Mouse (Mus musculus): ENCODE data around the gene Celf2. TPM values are rescaled to one million over a fixed set of nuclear protein-coding genes. Genes with fewer than 3 reads are reported as not detected.
"Not testable (repeated sequence)": the region's sequence is repeated elsewhere in the genome, so short reads cannot be mapped to it uniquely, and the experiment has no call there.

Gene Celf2
- 5.1 and 8.9 TPM in 2 replicates for polyA plus RNA-seq (2012; rRNA removed)

DNA sequence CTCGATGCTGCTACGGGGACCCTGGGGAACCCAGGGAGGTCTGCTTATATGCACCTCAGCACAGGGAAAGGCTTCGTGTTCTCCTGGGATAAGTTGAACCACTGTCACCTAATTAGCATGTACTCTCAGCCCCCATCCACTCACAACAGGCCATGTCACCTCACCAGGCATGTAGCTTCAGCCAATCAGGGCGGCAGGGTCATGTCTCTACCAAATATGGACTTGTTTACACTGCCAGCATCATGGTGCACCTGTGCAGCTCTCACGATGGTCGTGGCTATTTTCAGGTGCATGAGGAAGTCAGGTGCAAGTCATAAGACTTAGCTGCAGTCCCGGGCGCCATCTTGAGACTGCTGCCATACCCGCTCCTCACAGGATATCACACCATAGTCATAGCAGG is at the start of gene Celf2:
Gene Celf2, minus strand, starts transcription at position 101 of the 400 bp plus-strand sequence.
- H3K27ac ChIP-seq (ENCODE audit: insufficient read depth, low read depth, low read length); H3K4me1 ChIP-seq (ENCODE audit: control insufficient read depth, insufficient read depth, insufficient read length, low read length); H3K36me3 ChIP-seq (ENCODE audit: control insufficient read depth, insufficient read depth, low read length); H3K4me3 ChIP-seq (ENCODE audit: low read depth, low read length); H3K27me3 ChIP-seq (ENCODE audit: control insufficient read depth, insufficient read depth, low read length): not testable (repeated sequence)
- 85% methylated on average over 9 of the region's 9 CpGs for WGBS

- no peak for TF ChIP-seq CTCF (IDR thresholded peaks at IDR 0.05; ENCODE audit: extremely low read depth, insufficient read length, insufficient replicate concordance, low read depth, low read length)
- WGBS = 78% methylated on average over 4 of the region's 4 CpGs
- no peaks in the 10 kb centered on the region for H3K4me1 ChIP-seq (ENCODE audit: control insufficient read depth, insufficient read depth, insufficient read length, low read length)
- H3K27me3 ChIP-seq (ENCODE audit: control insufficient read depth, insufficient read depth, low read length) = no peaks in the 10 kb centered on the region
- H3K27ac ChIP-seq (ENCODE audit: insufficient read depth, low read depth, low read length) = no peak overlapping the region
- no peaks in the 10 kb centered on the region for H3K36me3 ChIP-seq (ENCODE audit: control insufficient read depth, insufficient read depth, low read length)
- H3K4me3 ChIP-seq (ENCODE audit: low read depth, low read length) = no peak overlapping the region
Measured at GRCm38 (mm10) chr2:7555144-7555892, 46.0 kb upstream of the Celf2 start.

- Histone ChIP-seq H3K27me3 (ENCODE audit: control insufficient read depth, insufficient read depth, low read length) (no peaks in the 10 kb centered on the region), H3K27ac (ENCODE audit: insufficient read depth, low read depth, low read length) (no peak overlapping the region), H3K4me3 (ENCODE audit: low read depth, low read length) (no peak overlapping the region), H3K4me1 (ENCODE audit: control insufficient read depth, insufficient read depth, insufficient read length, low read length) (no peaks in the 10 kb centered on the region), H3K36me3 (ENCODE audit: control insufficient read depth, insufficient read depth, low read length) (no peaks in the 10 kb centered on the region)
- TF ChIP-seq POLR2A (IDR thresholded peaks at IDR 0.05; ENCODE audit: low read depth, low read length) (no peak), CTCF (IDR thresholded peaks at IDR 0.05; ENCODE audit: extremely low read depth, insufficient read length, insufficient replicate concordance, low read depth, low read length) (no peak)
- 46% methylated on average over 1 of the region's 1 CpGs for WGBS
Measured at GRCm38 (mm10) chr2:7554601-7555000, 45.2 kb upstream of the Celf2 start.

GRCm38 (mm10) chr2:7552887-7553286 is 43.5 kb upstream of the Celf2 start:
- no peak for TF ChIP-seq POLR2A (IDR thresholded peaks at IDR 0.05; ENCODE audit: low read depth, low read length)
- no peak for TF ChIP-seq CTCF (IDR thresholded peaks at IDR 0.05; ENCODE audit: extremely low read depth, insufficient read length, insufficient replicate concordance, low read depth, low read length)
- H3K4me1 ChIP-seq (ENCODE audit: control insufficient read depth, insufficient read depth, insufficient read length, low read length) = no peaks in the 10 kb centered on the region
- WGBS = 41% methylated on average over 3 of the region's 3 CpGs
- no peak overlapping the region for H3K4me3 ChIP-seq (ENCODE audit: low read depth, low read length)
- no peaks in the 10 kb centered on the region for H3K27me3 ChIP-seq (ENCODE audit: control insufficient read depth, insufficient read depth, low read length)
- no peaks in the 10 kb centered on the region for H3K36me3 ChIP-seq (ENCODE audit: control insufficient read depth, insufficient read depth, low read length)
- H3K27ac ChIP-seq (ENCODE audit: insufficient read depth, low read depth, low read length) = no peak overlapping the region

DNA sequence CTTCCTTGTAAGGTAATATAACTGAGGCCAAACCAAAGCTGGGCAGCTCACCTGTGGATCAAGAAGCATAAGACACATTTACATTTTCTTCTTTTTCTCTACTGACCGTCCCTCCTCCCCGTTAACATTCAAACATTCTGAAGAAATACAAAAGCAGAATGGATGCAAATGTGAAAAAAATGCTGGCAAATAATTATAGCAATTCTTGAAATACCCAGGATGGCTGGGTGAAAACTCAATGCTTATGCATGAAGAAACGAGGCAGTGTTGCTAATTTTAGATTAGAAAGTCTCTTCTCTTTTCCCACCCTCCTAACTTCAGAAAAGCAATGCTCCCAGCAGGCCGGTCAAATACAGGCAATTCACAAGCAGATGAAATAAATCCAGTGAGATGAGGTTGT is 39.5 kb upstream of the Celf2 start:
- no peak for TF ChIP-seq POLR2A (IDR thresholded peaks at IDR 0.05; ENCODE audit: low read depth, low read length)
- no peak for TF ChIP-seq CTCF (IDR thresholded peaks at IDR 0.05; ENCODE audit: extremely low read depth, insufficient read length, insufficient replicate concordance, low read depth, low read length)
- no peak overlapping the region for H3K4me3 ChIP-seq (ENCODE audit: low read depth, low read length)

GRCm38 (mm10) chr2:7534615-7535204 is 25.3 kb upstream of the Celf2 start:
- H3K4me3 ChIP-seq (ENCODE audit: low read depth, low read length) = no peak overlapping the region
- H3K27me3 ChIP-seq (ENCODE audit: control insufficient read depth, insufficient read depth, low read length) = no peaks in the 10 kb centered on the region
- TF ChIP-seq POLR2A (IDR thresholded peaks at IDR 0.05; ENCODE audit: low read depth, low read length) (no peak), CTCF (IDR thresholded peaks at IDR 0.05; ENCODE audit: extremely low read depth, insufficient read length, insufficient replicate concordance, low read depth, low read length) (no peak)
- H3K27ac ChIP-seq (ENCODE audit: insufficient read depth, low read depth, low read length) = no peak overlapping the region
- WGBS = 93% methylated on average over 5 of the region's 5 CpGs
- no peaks in the 10 kb centered on the region for H3K4me1 ChIP-seq (ENCODE audit: control insufficient read depth, insufficient read depth, insufficient read length, low read length)
- no peaks in the 10 kb centered on the region for H3K36me3 ChIP-seq (ENCODE audit: control insufficient read depth, insufficient read depth, low read length)

More for the DNA sequence above, 39.5 kb upstream of the Celf2 start:
- no peaks in the 10 kb centered on the region for H3K4me1 ChIP-seq (ENCODE audit: control insufficient read depth, insufficient read depth, insufficient read length, low read length)
- 77% methylated on average over 4 of the region's 4 CpGs for WGBS
- no peaks in the 10 kb centered on the region for H3K36me3 ChIP-seq (ENCODE audit: control insufficient read depth, insufficient read depth, low read length)
- no peak overlapping the region for H3K27ac ChIP-seq (ENCODE audit: insufficient read depth, low read depth, low read length)
- no peaks in the 10 kb centered on the region for H3K27me3 ChIP-seq (ENCODE audit: control insufficient read depth, insufficient read depth, low read length)

DNA sequence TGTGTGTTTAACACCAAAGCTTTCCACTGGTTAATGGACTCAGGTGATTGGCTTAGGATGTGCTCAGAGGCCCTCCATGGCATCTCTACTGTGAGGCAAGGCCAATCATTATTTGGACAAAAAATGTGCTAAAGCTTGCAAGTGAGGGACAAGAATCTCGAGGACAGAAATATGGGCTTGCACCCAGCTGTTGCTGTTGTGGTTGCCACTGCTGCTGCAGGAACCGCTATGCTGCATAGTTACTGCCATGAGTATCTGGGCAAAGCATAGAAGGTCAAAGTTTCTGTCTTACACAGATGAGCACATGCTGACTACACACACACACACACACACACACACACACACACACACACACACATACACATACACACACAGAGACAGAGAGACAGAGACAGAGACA is 24.8 kb upstream of the Celf2 start:
- Histone ChIP-seq H3K4me1 (ENCODE audit: control insufficient read depth, insufficient read depth, insufficient read length, low read length) (no peaks in the 10 kb centered on the region), H3K27ac (ENCODE audit: insufficient read depth, low read depth, low read length) (no peak overlapping the region), H3K4me3 (ENCODE audit: low read depth, low read length) (no peak overlapping the region), H3K36me3 (ENCODE audit: control insufficient read depth, insufficient read depth, low read length) (no peaks in the 10 kb centered on the region), H3K27me3 (ENCODE audit: control insufficient read depth, insufficient read depth, low read length) (no peaks in the 10 kb centered on the region)
- 62% methylated on average over 2 of the region's 2 CpGs for WGBS
- TF ChIP-seq CTCF (IDR thresholded peaks at IDR 0.05; ENCODE audit: extremely low read depth, insufficient read length, insufficient replicate concordance, low read depth, low read length) (no peak), POLR2A (IDR thresholded peaks at IDR 0.05; ENCODE audit: low read depth, low read length) (no peak)
